Mouse (Mus musculus) kidney, postnatal 4 days (tissue): ENCODE measurements around the gene Tm4sf4.

Experiments
- DNase-seq, 2 experiments: peaks; one replicate each; pipeline ENCODE4 v3.0.0; 2021; ENCODE audit warnings: mixed read lengths in 2 of 2

The Tm4sf4 gene

DNA sequence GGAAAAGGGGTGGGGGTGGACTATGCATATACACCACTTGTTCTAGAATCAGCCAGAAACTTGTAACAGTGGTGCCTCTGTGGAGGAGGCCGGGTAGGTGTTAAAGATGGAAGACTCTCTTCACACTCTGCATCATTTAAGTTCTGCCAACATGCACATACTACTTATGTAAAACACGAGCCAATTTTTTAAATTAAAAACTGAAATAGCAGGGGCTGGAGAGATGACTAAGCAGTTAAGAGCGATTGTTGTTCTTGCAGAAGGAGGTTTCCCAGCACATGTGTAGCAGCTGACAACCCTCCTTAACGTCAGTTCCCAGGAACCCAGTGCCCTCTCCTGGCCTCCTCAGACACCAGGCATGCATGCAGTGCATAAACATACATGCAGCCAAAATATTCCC is 55.5 kb downstream of the Tm4sf4 start:
- DNase-seq = peak in 1 of 2 experiments; percentile 15

DNA sequence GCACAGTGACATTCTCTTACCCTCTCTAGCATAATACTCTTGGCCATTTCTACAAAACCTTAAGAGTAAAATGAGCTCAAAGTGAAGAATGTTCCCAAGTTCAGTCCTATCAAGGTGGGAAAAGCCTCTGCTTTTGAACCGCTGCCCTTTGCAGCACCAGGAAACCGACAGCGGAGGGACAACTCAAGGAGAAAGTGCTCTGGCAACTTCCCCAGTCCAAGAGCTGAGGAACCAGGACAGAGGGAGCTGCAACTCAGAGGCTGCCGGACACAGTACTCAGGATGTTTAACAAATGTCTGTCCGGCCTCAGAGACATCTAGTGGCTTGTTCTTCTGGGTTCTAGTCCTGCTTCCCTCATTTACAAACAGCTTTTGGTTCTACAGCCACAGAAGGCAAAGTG is 56.9 kb downstream of the Tm4sf4 start:
- DNase-seq = peak in 1 of 2 experiments; percentile 10

DNA sequence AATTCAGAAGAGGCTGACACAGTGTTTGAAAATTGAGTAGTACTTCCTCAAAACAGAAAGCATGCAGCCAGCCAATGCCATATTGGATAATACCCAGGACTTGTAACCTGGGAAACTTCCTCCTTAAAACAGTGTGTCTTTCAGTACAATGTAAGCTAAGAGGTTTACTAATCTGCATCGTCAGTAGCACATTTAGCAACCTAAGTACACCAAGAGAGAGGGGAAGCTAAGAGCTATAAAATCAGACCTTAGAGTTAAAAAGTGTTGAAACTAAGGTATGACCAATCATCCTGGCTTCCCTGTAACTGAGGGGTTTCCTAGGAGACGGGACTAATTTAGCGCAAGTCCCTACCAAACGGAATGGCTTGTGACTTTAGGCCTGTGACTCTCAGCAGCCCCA is 61.0 kb downstream of the Tm4sf4 start:
- no peak for DNase-seq

DNA sequence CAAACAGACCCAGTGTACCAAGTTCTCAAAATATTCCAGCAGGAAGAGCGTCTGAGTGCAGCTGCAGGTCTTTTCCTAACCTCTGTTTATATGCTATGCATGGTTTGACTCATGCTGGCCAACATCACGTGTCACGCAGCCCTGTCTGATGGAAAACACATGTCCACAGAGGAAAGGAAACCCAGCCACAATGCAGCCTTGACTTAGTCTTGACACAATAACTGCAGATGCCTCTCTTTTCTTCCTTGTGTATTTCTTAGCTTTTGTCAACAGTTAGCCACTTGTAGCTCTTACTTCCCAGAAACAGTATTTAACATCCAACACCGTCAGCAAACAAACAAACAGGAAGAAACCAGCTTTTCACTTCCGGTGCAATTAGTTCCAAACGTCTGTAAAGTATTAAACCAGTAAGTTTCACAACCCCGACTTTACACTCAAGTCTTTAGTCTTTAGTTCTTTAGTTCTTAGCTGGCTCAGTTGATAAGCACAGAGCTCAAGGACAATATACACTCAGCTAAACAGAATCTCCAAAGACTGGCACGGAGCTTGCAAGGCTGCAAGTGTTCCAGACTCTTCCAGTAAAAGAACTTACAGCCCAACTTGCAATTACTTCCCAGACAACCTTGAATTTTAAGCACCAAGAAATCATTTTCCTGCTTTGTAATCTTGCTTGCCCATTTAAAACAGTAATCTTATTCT is 62.5 kb downstream of the Tm4sf4 start:
- peak; percentile 61 to 75 for DNase-seq
